In the genomic region with DNA sequence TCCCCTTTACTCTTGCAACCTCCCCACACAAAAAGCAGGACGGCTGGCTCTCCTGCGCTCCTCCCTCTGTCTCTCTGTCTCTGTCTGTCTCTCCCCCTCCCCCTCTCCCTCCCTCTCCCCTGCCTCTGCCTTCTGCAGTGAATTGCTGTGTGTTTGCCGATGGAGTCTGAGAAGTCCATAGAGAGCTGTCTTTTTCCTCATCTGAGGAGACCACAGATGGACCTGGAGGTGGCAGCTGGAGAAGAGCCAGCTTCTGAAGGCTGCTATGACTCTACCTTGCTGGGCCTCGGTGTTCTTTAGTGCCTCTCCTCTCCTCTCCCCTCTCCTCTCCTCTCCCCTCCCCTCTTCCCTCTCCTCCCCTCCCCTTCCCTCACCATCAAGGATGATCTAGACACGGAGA, we compare ENCODE assay signal across 23 mouse cellular contexts. TPM values are rescaled to one million over a fixed set of nuclear protein-coding genes. Genes with fewer than 3 reads are reported as not detected.
DNase-seq lines count a peak whose midpoint lies in the region; TF ChIP-seq lines count a peak whose summit lies in the region.
"Had no signal": no experiment of that assay in that cellular context is flagged by ENCODE, and none has a peak within 500 bp of the region (broad histone marks: within the 10 kb centered on the region; RNA-seq: fewer than 3 reads in every experiment).

No protein-coding gene starts in this region.

- 54% methylated on average over 5 of the region's 5 CpGs for WGBS in cerebellum, adult 2 months

- intact Hi-C loops in left cerebral cortex, postnatal 4 days (cut with DNase I), result no loop called here

- no peak for TF ChIP-seq CTCF in cerebellum, adult 2 months (IDR thresholded peaks at IDR 0.05; ENCODE audit: borderline replicate concordance, insufficient read depth, low read depth, low read length)

- no peak for TF ChIP-seq POLR2A in cerebellum, adult 2 months (IDR thresholded peaks at IDR 0.05; ENCODE audit: borderline replicate concordance, insufficient read depth, low read length)

- no peak overlapping the region for H3K4me3 ChIP-seq in cerebellum, adult 2 months (replicated peaks; ENCODE audit: insufficient read depth, low read depth, low read length)
- H3K4me3 ChIP-seq: embryonic facial prominence, embryonic 12.5 days; forebrain, embryonic 15.5 days; heart, adult 2 months; heart, embryonic 15.5 days; hindbrain, embryonic 13.5 days had no signal

- no peak overlapping the region for H3K27ac ChIP-seq in cerebellum, adult 2 months (ENCODE audit: insufficient read depth, low read length)
- H3K27ac ChIP-seq: embryonic facial prominence, embryonic 12.5 days; forebrain, embryonic 15.5 days; heart, adult 2 months; heart, embryonic 15.5 days; hindbrain, embryonic 13.5 days; hindbrain, postnatal 0 days had no signal

- H3K27me3 ChIP-seq in cerebellum, adult 2 months (ENCODE audit: control insufficient read depth, insufficient read depth, low read length), result no peaks in the 10 kb centered on the region
- H3K27me3 ChIP-seq: embryonic facial prominence, embryonic 12.5 days; forebrain, embryonic 15.5 days; heart, embryonic 15.5 days; hindbrain, embryonic 13.5 days had no signal

- peak; percentile 41 to 51 for DNase-seq in frontal cortex, adult 2 months (ENCODE audit: extremely low spot score in 1 of 2, low spot score in 1 of 2)
- DNase-seq in frontal cortex, postnatal 14 days (ENCODE audit: low spot score in 2 of 2), result no peak
- peak; percentile 39 to 62 for DNase-seq in left cerebral cortex, adult 18-20 months (ENCODE audit: low spot score in 2 of 2)
- DNase-seq in left cerebral cortex, postnatal 4 days, result no peak
- DNase-seq in right cerebral cortex, adult 2 months (ENCODE audit: low spot score in 2 of 2), result peak; percentile 44 to 62
- no peak for DNase-seq in right cerebral cortex, postnatal 4 days
- DNase-seq in right cerebral cortex, postnatal 25 days, result peak; percentile 54
- no peak for DNase-seq in cerebellum, adult 2 months
- DNase-seq: adrenal gland, postnatal 14 days; cerebellum, adult 18-20 months; gastrocnemius, postnatal 14 days; heart, adult 2 months; heart, postnatal 14 days had no signal

- H3K4me1 ChIP-seq in cerebellum, adult 2 months (ENCODE audit: control insufficient read depth, insufficient read depth, low read length), result no peaks in the 10 kb centered on the region; the same call in 1 of the 2 replicates
- H3K4me1 ChIP-seq: embryonic facial prominence, embryonic 12.5 days; forebrain, embryonic 15.5 days; heart, embryonic 15.5 days; hindbrain, embryonic 13.5 days had no signal

RNA-seq across cellular contexts. Expression of a gene that starts 5.1 kb away (rescaled TPM):
- polyA plus RNA-seq in frontal cortex, adult 2 months (2012; rRNA removed), result 20.5 and 21.2 TPM in 2 replicates
- total RNA-seq in left cerebral cortex, adult 18-20 months (2021), result 10 to 100 TPM; 23.3 to 30.5 TPM
- 10 to 100 TPM; 16.7 to 19.5 TPM for total RNA-seq in left cerebral cortex, postnatal 4 days (2021)
- 37.2 and 38.6 TPM in 2 replicates for polyA plus RNA-seq in cerebellum, adult 2 months (2012; rRNA removed)

RNA-seq across cellular contexts. Expression of a gene that starts 47.6 kb away (rescaled TPM):
- 273 and 311 TPM in 2 replicates for polyA plus RNA-seq in frontal cortex, adult 2 months (2012; rRNA removed)
- total RNA-seq in left cerebral cortex, adult 18-20 months (2021), result 100 to 1,000 TPM; 120 to 126 TPM
- total RNA-seq in left cerebral cortex, postnatal 4 days (2021), result 10 to 100 TPM; 11.5 to 12.5 TPM
- polyA plus RNA-seq in cerebellum, adult 2 months (2012; rRNA removed), result 243 and 262 TPM in 2 replicates
- total RNA-seq: adrenal gland, postnatal 14 days; hematopoietic stem cell, adult 5-6 weeks; MEL had no signal
- polyA plus RNA-seq: C2C12; forebrain, embryonic 11.5 days; heart, embryonic 11.5 days had no signal

Comparison
In these comparisons a context has a peak if more than half of its experiments do, and no peak if none do; other contexts are left out.
1. DNase-seq: peak in frontal cortex, adult 2 months (2 of 2), left cerebral cortex, adult 18-20 months (2 of 2), right cerebral cortex, adult 2 months (2 of 2) and right cerebral cortex, postnatal 25 days (single experiment); none in frontal cortex, postnatal 14 days (0 of 2), left cerebral cortex, postnatal 4 days (single experiment), right cerebral cortex, postnatal 4 days (single experiment) and cerebellum, adult 2 months (0 of 2).
2. RNA of a gene that starts 47.6 kb away (total RNA-seq): 120 to 126 TPM in left cerebral cortex, adult 18-20 months; 11.5 to 12.5 TPM in left cerebral cortex, postnatal 4 days; every median in the first group is over 4 times any median in the second.